Mouse (Mus musculus): ENCODE data around the gene Gm28043. TPM values are rescaled to one million over a fixed set of nuclear protein-coding genes. Genes with fewer than 3 reads are reported as not detected.

Gm28043 gene
- polyA plus RNA-seq, 1 experiment from 2014 or later, result 2.7 TPM

DNA sequence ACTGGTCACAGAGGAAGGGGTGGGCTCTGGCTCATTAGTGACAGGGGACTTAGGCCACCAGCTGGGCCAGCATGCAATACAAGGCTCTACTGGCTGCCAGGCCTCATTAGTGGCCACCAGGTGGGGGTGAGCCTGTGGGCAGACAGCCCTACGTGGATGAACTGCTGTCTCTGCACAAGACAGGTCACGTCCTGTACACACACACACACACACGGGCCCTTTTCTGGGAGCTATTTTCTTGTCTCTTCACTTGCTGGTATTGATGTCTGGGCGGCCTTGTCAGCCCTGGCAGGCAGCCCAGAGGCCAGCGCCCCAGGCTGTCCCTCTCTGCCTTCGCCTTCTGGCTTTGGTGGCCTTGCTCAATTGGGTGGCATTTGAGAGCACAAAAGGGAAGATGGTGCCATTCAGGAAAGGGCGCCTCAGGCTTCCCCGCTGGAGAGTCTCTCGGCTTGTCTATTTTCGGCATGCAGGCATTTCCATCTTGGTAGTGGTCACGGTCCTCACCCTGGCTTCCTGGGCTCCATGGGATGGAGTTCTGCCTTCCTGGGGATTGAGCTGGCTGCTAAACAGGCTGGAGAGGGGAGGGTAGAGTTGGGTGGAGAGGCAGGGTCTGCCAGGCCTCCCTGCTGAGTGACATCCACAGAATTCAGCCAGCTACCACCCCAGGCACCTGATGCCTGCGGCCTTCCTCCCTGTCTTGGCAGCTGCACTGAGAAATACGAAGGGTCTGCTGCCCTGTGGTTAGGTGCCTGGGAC is 116.0 kb downstream of the Gm28043 start:
- H3K9ac ChIP-seq (ENCODE audit: low read length), result no peak overlapping the region
- no peaks in the 10 kb centered on the region for H3K27me3 ChIP-seq (ENCODE audit: control insufficient read depth, insufficient read depth, low read length)
- H3K4me3 ChIP-seq (ENCODE audit: low read depth, low read length), result no peak overlapping the region
- 49% methylated on average over 13 of the region's 13 CpGs for WGBS
- no peaks in the 10 kb centered on the region for H3K36me3 ChIP-seq (ENCODE audit: control insufficient read depth, insufficient read depth, low read length)
- H3K27ac ChIP-seq (ENCODE audit: low read depth, low read length), result peak overlapping the region; percentile 73
- H3K4me1 ChIP-seq (ENCODE audit: control insufficient read depth, insufficient read depth, low read length), result peaks cover 10% of the 10 kb centered on the region; the same call in 1 of the 2 replicates
- DNase-seq (ENCODE audit: low spot score) (peak; percentile 44), ATAC-seq (ENCODE audit: insufficient read depth, low FRiP score, low TSS enrichment) (no peak)
- no peaks in the 10 kb centered on the region for H3K9me3 ChIP-seq (ENCODE audit: control insufficient read depth, low read length)
- H3K4me2 ChIP-seq (ENCODE audit: low read depth), result no peak overlapping the region

DNA sequence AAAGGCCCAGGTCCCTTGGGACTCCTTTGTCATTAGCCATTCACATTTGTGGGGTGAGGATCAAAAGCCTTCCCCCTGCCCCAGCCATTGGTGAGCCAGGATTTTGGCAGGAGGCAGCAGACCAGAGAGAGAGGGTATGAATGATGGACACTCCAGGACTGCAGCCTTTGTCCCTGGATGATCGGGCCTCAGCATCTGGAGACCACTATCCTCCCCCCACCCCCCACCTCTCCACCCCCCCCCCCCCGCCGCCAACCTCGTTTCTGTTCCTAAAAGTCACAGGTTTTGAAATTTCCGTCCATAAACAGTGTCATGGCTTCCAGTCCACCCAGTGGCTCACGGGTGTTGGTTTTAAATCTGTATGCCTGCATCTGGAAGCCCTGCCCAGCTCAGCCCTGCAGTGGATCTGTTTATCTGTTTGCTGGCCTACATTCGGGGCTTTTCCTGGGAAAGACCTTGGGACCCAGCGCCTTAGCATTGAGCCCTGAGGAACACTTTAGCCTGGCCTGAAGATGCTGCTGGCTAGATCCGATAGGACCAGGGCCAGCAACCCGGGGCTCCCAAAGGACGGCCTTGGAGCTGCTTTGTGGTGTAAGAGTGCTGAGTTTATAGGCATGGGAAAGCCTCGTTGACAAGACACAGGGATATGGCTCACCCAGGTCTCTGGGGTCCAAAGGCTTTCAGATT is 116.7 kb downstream of the Gm28043 start:
- ATAC-seq (ENCODE audit: insufficient read depth, low FRiP score, low TSS enrichment) (no peak), DNase-seq (ENCODE audit: low spot score) (no peak)
- 45% methylated on average over 12 of the region's 12 CpGs for WGBS
- Histone ChIP-seq H3K9ac (ENCODE audit: low read length) (no peak overlapping the region), H3K4me2 (ENCODE audit: low read depth) (no peak overlapping the region), H3K27me3 (ENCODE audit: control insufficient read depth, insufficient read depth, low read length) (no peaks in the 10 kb centered on the region), H3K4me1 (ENCODE audit: control insufficient read depth, insufficient read depth, low read length) (peaks cover 10% of the 10 kb centered on the region; the same call in 1 of the 2 replicates), H3K9me3 (ENCODE audit: control insufficient read depth, low read length) (no peaks in the 10 kb centered on the region), H3K36me3 (ENCODE audit: control insufficient read depth, insufficient read depth, low read length) (no peaks in the 10 kb centered on the region), H3K27ac (ENCODE audit: low read depth, low read length) (peak overlapping the region; percentile 73), H3K4me3 (ENCODE audit: low read depth, low read length) (no peak overlapping the region)

DNA sequence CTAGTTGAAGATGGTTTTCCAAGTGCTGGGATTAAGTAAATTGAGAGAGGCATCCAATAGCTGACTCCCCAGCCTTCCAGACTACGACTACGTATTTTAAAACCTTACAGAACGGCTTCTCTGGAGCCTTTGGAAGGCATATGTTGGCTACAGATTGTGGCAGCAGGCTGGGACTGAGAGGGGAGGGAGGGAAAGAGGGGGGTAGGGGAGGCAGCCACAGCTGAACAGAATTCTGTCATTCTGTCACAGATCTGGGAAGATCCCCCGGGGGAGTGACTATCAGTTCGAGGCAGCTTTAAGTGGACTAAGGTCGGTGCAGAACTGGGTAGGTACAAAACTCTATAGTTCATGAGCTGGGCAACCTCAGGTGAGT is 117.3 kb downstream of the Gm28043 start:
- peak overlapping the region; percentile 73 for H3K27ac ChIP-seq (ENCODE audit: low read depth, low read length)
- no peaks in the 10 kb centered on the region for H3K9me3 ChIP-seq (ENCODE audit: control insufficient read depth, low read length)
- no peak overlapping the region for H3K9ac ChIP-seq (ENCODE audit: low read length)
- WGBS, result 68% methylated on average over 6 of the region's 6 CpGs
- peaks cover 10% of the 10 kb centered on the region; the same call in 1 of the 2 replicates for H3K4me1 ChIP-seq (ENCODE audit: control insufficient read depth, insufficient read depth, low read length)
- H3K4me2 ChIP-seq (ENCODE audit: low read depth), result no peak overlapping the region
- DNase-seq (ENCODE audit: low spot score), result no peak
- H3K27me3 ChIP-seq (ENCODE audit: control insufficient read depth, insufficient read depth, low read length), result no peaks in the 10 kb centered on the region
- H3K4me3 ChIP-seq (ENCODE audit: low read depth, low read length), result no peak overlapping the region
- no peaks in the 10 kb centered on the region for H3K36me3 ChIP-seq (ENCODE audit: control insufficient read depth, insufficient read depth, low read length)
- no peak for ATAC-seq (ENCODE audit: insufficient read depth, low FRiP score, low TSS enrichment)

DNA sequence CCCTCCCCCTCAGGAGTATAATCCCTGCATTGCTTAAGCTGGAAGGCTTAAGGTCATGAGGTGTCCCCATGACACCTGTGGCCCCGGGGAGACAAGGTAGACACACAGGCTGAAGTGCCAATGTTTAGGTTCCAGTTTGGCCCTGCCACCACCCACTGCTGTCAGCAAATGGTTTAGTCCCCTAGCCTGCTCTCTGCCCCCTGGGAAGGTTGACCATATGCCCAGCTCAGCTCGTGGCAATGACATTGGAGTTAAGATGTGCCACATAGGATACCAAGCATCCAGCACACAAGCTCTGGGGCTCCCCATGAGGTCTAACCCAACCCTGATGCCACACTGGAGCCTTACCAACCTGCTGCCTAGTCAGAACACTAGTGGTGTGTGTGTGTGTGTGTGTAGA is 117.8 kb downstream of the Gm28043 start:
- DNase-seq (ENCODE audit: low spot score) (no peak), ATAC-seq (ENCODE audit: insufficient read depth, low FRiP score, low TSS enrichment) (no peak)
- peaks cover 10% of the 10 kb centered on the region; the same call in 1 of the 2 replicates for H3K4me1 ChIP-seq (ENCODE audit: control insufficient read depth, insufficient read depth, low read length)
- H3K27me3 ChIP-seq (ENCODE audit: control insufficient read depth, insufficient read depth, low read length), result no peaks in the 10 kb centered on the region
- no peak overlapping the region for H3K27ac ChIP-seq (ENCODE audit: low read depth, low read length)
- 76% methylated on average over 2 of the region's 2 CpGs for WGBS
- H3K36me3 ChIP-seq (ENCODE audit: control insufficient read depth, insufficient read depth, low read length), result no peaks in the 10 kb centered on the region
- H3K9ac ChIP-seq (ENCODE audit: low read length), result no peak overlapping the region
- H3K4me2 ChIP-seq (ENCODE audit: low read depth), result no peak overlapping the region
- H3K4me3 ChIP-seq (ENCODE audit: low read depth, low read length), result no peak overlapping the region
- H3K9me3 ChIP-seq (ENCODE audit: control insufficient read depth, low read length), result no peaks in the 10 kb centered on the region

DNA sequence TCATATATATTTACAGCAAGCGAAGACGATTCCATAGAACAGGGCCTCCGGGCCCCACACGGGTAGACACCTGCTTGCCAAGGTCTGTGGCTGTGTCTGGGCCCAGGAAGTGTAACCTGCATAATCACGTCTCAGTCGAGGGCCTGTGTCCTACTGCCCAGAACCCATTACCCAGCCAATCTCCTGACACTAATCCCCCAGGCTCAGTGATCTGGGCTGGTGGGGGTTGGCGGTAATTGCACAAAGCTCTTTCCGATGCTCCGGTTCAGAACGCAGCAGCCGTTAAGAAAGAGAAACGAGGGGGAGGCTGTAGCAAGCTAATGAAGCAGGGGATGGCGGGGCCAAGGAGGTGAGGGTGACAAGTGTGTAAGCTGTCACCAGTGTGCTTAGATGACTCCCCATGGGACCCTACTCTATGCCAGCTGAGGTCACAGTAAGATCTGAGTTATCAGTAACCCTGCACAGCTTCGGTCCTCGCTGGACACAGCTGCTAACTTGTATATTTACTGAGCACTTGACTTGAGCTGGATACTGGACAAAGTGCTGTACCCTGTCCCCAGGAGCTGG is 121.9 kb downstream of the Gm28043 start:
- 50% methylated on average over 15 of the region's 15 CpGs for whole genome bisulfite sequencing
- Histone ChIP-seq H3K9me3 (ENCODE audit: control insufficient read depth, low read length) (no peaks in the 10 kb centered on the region), H3K9ac (ENCODE audit: low read length) (no peak overlapping the region), H3K36me3 (ENCODE audit: control insufficient read depth, insufficient read depth, low read length) (no peaks in the 10 kb centered on the region), H3K4me1 (ENCODE audit: control insufficient read depth, insufficient read depth, low read length) (0 out of 2 replicates have a peak, but pooled peaks cover 3% of the 10 kb centered on the region), H3K27ac (ENCODE audit: low read depth, low read length) (peak overlapping the region; percentile 5; the same call in 1 of the 2 replicates), H3K27me3 (ENCODE audit: control insufficient read depth, insufficient read depth, low read length) (no peaks in the 10 kb centered on the region), H3K4me3 (ENCODE audit: low read depth, low read length) (no peak overlapping the region), H3K4me2 (ENCODE audit: low read depth) (no peak overlapping the region)
- DNase-seq (ENCODE audit: low spot score) (peak; percentile 61), ATAC-seq (ENCODE audit: insufficient read depth, low FRiP score, low TSS enrichment) (peak; percentile 50)

DNA sequence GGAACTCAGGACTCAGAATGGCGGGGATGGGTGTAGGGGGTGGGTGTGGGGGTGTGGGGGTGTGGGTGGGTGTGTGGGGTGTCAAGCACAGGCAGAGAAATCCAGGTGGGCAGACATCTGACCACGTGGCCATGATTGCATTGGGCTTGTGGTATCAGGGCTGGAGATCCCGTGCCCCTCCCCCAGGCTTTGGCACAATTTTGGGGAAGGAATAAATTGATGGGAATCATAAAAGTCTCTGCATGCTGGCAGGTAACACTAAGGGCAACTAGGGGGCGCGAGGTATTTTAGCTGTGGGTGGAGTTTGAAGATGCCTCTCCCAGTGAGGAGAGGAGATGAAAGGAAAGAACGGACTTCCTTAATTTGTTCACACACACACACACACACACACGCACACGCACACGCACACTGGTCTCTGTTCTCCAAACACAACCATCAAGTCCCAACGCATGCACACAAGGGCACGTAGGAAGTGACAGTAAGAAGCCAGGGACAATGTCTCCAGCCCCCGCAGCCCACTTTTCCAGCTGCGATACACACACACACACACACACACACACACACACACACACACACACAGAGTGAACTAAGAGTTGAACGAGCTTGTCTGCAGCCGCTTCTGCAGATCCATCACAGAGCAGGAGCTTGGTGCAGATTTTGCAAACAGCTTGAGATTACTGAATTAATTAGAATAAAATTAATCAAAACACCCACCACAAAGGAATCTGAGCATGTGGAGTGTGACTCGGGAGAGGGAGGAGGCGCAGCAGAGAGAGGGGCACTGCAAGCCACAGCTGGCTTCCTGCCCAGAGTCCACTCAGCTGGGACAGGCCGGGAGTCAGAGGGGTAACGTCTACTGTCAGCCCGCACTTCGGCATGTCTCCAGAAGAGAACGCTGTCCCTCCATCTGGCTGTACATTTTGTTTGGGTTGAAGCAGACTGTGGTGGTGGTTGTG is 123.5 kb downstream of the Gm28043 start:
- Histone ChIP-seq H3K4me2 (ENCODE audit: low read depth) (no peak overlapping the region), H3K27me3 (ENCODE audit: control insufficient read depth, insufficient read depth, low read length) (no peaks in the 10 kb centered on the region), H3K9me3 (ENCODE audit: control insufficient read depth, low read length) (no peaks in the 10 kb centered on the region), H3K4me3 (ENCODE audit: low read depth, low read length) (no peak overlapping the region), H3K27ac (ENCODE audit: low read depth, low read length) (0 out of 2 replicates have a peak overlapping the region, but pooled peaks have one; percentile 10), H3K4me1 (ENCODE audit: control insufficient read depth, insufficient read depth, low read length) (0 out of 2 replicates have a peak, but pooled peaks cover 2% of the 10 kb centered on the region), H3K36me3 (ENCODE audit: control insufficient read depth, insufficient read depth, low read length) (no peaks in the 10 kb centered on the region), H3K9ac (ENCODE audit: low read length) (no peak overlapping the region)
- 53% methylated on average over 22 of the region's 22 CpGs for WGBS
- DNase-seq (ENCODE audit: low spot score) (peak; percentile 54), ATAC-seq (ENCODE audit: insufficient read depth, low FRiP score, low TSS enrichment) (no peak)

DNA sequence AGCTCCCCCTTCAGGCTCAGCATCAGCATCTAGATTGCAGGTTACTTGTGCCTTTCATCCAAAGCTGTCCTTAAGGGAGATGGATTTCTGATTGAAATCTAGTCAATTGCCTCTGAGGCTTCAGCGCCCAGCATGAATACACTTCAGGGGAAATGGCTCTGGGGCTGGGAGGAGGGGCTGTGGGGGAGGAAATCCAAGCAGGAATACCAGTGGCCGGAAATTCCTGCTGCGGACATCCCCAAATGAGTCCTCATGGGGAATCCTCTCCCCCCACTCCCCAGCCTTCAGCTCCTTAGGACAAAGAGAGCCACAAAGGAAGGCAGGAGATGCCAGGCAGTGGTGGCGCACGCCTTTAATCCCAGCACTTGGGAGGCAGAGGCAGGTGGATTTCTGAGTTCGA is 132.8 kb downstream of the Gm28043 start:
- H3K4me1 ChIP-seq (ENCODE audit: control insufficient read depth, insufficient read depth, low read length), result peaks cover 12% of the 10 kb centered on the region
- peak overlapping the region; percentile 60; the same call in 1 of the 2 replicates for H3K27ac ChIP-seq (ENCODE audit: low read depth, low read length)
- DNase-seq (ENCODE audit: low spot score) (no peak), ATAC-seq (ENCODE audit: insufficient read depth, low FRiP score, low TSS enrichment) (no peak)
- no peak overlapping the region for H3K9ac ChIP-seq (ENCODE audit: low read length)
- 57% methylated on average over 6 of the region's 6 CpGs for WGBS
- no peaks in the 10 kb centered on the region for H3K9me3 ChIP-seq (ENCODE audit: control insufficient read depth, low read length)
- no peaks in the 10 kb centered on the region for H3K36me3 ChIP-seq (ENCODE audit: control insufficient read depth, insufficient read depth, low read length)
- H3K4me2 ChIP-seq (ENCODE audit: low read depth), result no peak overlapping the region
- no peaks in the 10 kb centered on the region for H3K27me3 ChIP-seq (ENCODE audit: control insufficient read depth, insufficient read depth, low read length)
- H3K4me3 ChIP-seq (ENCODE audit: low read depth, low read length), result no peak overlapping the region
